In the genomic region with DNA sequence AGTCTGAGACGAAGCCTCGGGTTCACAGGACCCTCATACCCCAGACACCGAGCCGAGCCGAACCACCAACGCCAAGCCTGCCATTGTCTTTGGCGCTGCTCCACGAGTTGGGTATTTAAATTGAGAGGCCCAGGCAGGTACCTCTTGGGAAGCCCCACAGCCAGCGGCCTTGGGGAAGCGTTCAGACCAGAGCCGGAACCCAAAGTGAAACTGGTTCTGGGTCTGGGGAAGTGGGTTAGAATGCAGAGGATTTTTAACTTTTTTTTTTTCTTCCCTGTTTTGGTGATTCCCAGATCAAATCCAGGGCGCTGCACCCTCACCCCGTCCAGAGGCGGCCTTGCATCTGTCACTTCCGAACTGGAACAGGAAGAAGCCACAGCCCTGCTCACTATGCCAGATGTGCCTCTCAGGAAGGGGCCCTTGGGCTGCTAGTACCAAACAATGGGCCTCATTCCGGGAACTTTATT, we compare ENCODE assay signal across 8 mouse cellular contexts. TPM values are rescaled to one million over a fixed set of nuclear protein-coding genes. Genes with fewer than 3 reads are reported as not detected.
DNase-seq lines count a peak whose midpoint lies in the region; ATAC-seq lines count a peak whose summit lies in the region.

No protein-coding gene starts in this region.

- no peak overlapping the region for H3K27ac ChIP-seq in embryonic facial prominence, embryonic 14.5 days (replicated peaks; ENCODE audit: low read depth, low read length)
- H3K27ac ChIP-seq in embryonic facial prominence, embryonic 10.5 days (replicated peaks), result no peak overlapping the region

- no peaks in the 10 kb centered on the region for H3K36me3 ChIP-seq in embryonic facial prominence, embryonic 14.5 days (ENCODE audit: control insufficient read depth, insufficient read depth, low read length)
- H3K36me3 ChIP-seq in embryonic facial prominence, embryonic 10.5 days (replicated peaks), result no peaks in the 10 kb centered on the region

- no peak for ATAC-seq in embryonic facial prominence, embryonic 14.5 days (ENCODE audit: low read depth)
- ATAC-seq in inflammation-experienced regulatory T-cells, adult 6 months, result peak; percentile 65

- no peak overlapping the region for H3K9ac ChIP-seq in embryonic facial prominence, embryonic 14.5 days (ENCODE audit: low read depth, low read length)

- no peaks in the 10 kb centered on the region for H3K9me3 ChIP-seq in embryonic facial prominence, embryonic 14.5 days (ENCODE audit: control insufficient read depth, low read length)
- H3K9me3 ChIP-seq in embryonic facial prominence, embryonic 10.5 days, result no peaks in the 10 kb centered on the region

- H3K4me1 ChIP-seq in embryonic facial prominence, embryonic 14.5 days (ENCODE audit: control insufficient read depth, insufficient read depth, low read length), result no peaks in the 10 kb centered on the region
- no peaks in the 10 kb centered on the region for H3K4me1 ChIP-seq in embryonic facial prominence, embryonic 10.5 days

- WGBS in embryonic facial prominence, embryonic 14.5 days, result 55% methylated on average over 16 of the region's 16 CpGs
- WGBS in embryonic facial prominence, embryonic 10.5 days, result 66% methylated on average over 16 of the region's 16 CpGs

- peak; percentile 43 for DNase-seq in embryonic facial prominence, embryonic 14.5 days (ENCODE audit: low spot score)
- DNase-seq in embryonic facial prominence, embryonic 10.5 days (ENCODE audit: low spot score), result no peak
- DNase-seq in ZHBTc4 (ENCODE audit: low read depth, low spot score), result peak; percentile 57
- peak; percentile 39 for DNase-seq in skeletal muscle tissue, adult 2 months (ENCODE audit: low read depth, low spot score)
- no peak for DNase-seq in left cerebral cortex, postnatal 25 days (ENCODE audit: low spot score in 2 of 2)
- DNase-seq in frontal cortex, adult 2 months (ENCODE audit: extremely low spot score in 1 of 2, low spot score in 1 of 2), result no peak
- DNase-seq in ovary, postnatal 14 days (ENCODE audit: low spot score), result no peak

- no peak overlapping the region for H3K4me3 ChIP-seq in embryonic facial prominence, embryonic 14.5 days (ENCODE audit: low read depth, low read length)
- H3K4me3 ChIP-seq in embryonic facial prominence, embryonic 10.5 days, result no peak overlapping the region

- no peak overlapping the region for H3K4me2 ChIP-seq in embryonic facial prominence, embryonic 14.5 days (ENCODE audit: low read depth, low read length)

- H3K27me3 ChIP-seq in embryonic facial prominence, embryonic 14.5 days (replicated peaks; ENCODE audit: control insufficient read depth, insufficient read depth, low read length), result no peaks in the 10 kb centered on the region
- H3K27me3 ChIP-seq in embryonic facial prominence, embryonic 10.5 days (replicated peaks; ENCODE audit: low read depth, poor library complexity, severe bottlenecking), result peaks cover 6% of the 10 kb centered on the region

- intact Hi-C loops in left cerebral cortex, postnatal 25 days (cut with DNase I), result no loop called here

RNA-seq across cellular contexts. Expression of a gene that starts 6.0 kb away (rescaled TPM):
- polyA plus RNA-seq in embryonic facial prominence, embryonic 14.5 days (2014; fragmentation: Nextera tagmentation; extraction: Ambion mirVana), result 1.3 and 2.1 TPM in 2 replicates
- 0.69 and 0.80 TPM in 2 replicates for polyA plus RNA-seq in embryonic facial prominence, embryonic 10.5 days (2016; fragmentation: Nextera tagmentation; extraction: Ambion mirVana)
- polyA plus RNA-seq in inflammation-experienced regulatory T-cells, adult 6 months (2017; shearing (Covaris generic)), result 1 to 10 TPM in 1 of 3 experiments, under 1 TPM in 2; 0.56 to 5.8 (median 0.71) TPM
- 1 to 10 TPM in 1 of 2 experiments, under 1 TPM in 1; 0.80 to 1.1 TPM for total RNA-seq in left cerebral cortex, postnatal 25 days (2021)
- polyA plus RNA-seq in frontal cortex, adult 2 months (2012; rRNA removed), result 1.1 and 1.2 TPM in 2 replicates

RNA-seq across cellular contexts. Expression of a gene that starts 34.1 kb away (rescaled TPM):
- polyA plus RNA-seq in embryonic facial prominence, embryonic 14.5 days (2014; fragmentation: Nextera tagmentation; extraction: Ambion mirVana), result 94.9 and 109 TPM in 2 replicates
- 173 and 192 TPM in 2 replicates for polyA plus RNA-seq in embryonic facial prominence, embryonic 10.5 days (2016; fragmentation: Nextera tagmentation; extraction: Ambion mirVana)
- polyA plus RNA-seq in inflammation-experienced regulatory T-cells, adult 6 months (2017; shearing (Covaris generic)), result 100 to 1,000 TPM in 1 of 3 experiments, 10 to 100 TPM in 2; 61.0 to 124 (median 76.1) TPM
- total RNA-seq in left cerebral cortex, postnatal 25 days (2021), result 10 to 100 TPM; 13.5 to 13.8 TPM
- 13.2 and 16.6 TPM in 2 replicates for polyA plus RNA-seq in frontal cortex, adult 2 months (2012; rRNA removed)

RNA-seq across cellular contexts. Expression of a gene that starts 40.8 kb away (rescaled TPM):
- 61.3 and 67.9 TPM in 2 replicates for polyA plus RNA-seq in embryonic facial prominence, embryonic 14.5 days (2014; fragmentation: Nextera tagmentation; extraction: Ambion mirVana)
- polyA plus RNA-seq in embryonic facial prominence, embryonic 10.5 days (2016; fragmentation: Nextera tagmentation; extraction: Ambion mirVana), result 80.3 and 81.8 TPM in 2 replicates
- polyA plus RNA-seq in inflammation-experienced regulatory T-cells, adult 6 months (2017; shearing (Covaris generic)), result 10 to 100 TPM; 21.0 to 37.5 (median 26.5) TPM
- 10 to 100 TPM; 43.9 to 45.2 TPM for total RNA-seq in left cerebral cortex, postnatal 25 days (2021)
- 59.8 and 62.1 TPM in 2 replicates for polyA plus RNA-seq in frontal cortex, adult 2 months (2012; rRNA removed)

RNA-seq across cellular contexts. Expression of a gene that starts 45.2 kb away (rescaled TPM):
- 6.7 and 7.9 TPM in 2 replicates for polyA plus RNA-seq in embryonic facial prominence, embryonic 14.5 days (2014; fragmentation: Nextera tagmentation; extraction: Ambion mirVana)
- polyA plus RNA-seq in embryonic facial prominence, embryonic 10.5 days (2016; fragmentation: Nextera tagmentation; extraction: Ambion mirVana), result 4.3 and 4.4 TPM in 2 replicates
- polyA plus RNA-seq in inflammation-experienced regulatory T-cells, adult 6 months (2017; shearing (Covaris generic)), result 1 to 10 TPM; 4.0 to 9.1 (median 4.3) TPM
- 1 to 10 TPM; 4.3 to 4.5 TPM for total RNA-seq in left cerebral cortex, postnatal 25 days (2021)
- polyA plus RNA-seq in frontal cortex, adult 2 months (2012; rRNA removed), result 2.2 and 3.1 TPM in 2 replicates

Comparison
In these comparisons a context has a peak if more than half of its experiments do, and no peak if none do; other contexts are left out.
1. DNase-seq: peak in embryonic facial prominence, embryonic 14.5 days (single experiment), ZHBTc4 (single experiment) and skeletal muscle tissue, adult 2 months (single experiment); none in embryonic facial prominence, embryonic 10.5 days (single experiment), left cerebral cortex, postnatal 25 days (0 of 2), frontal cortex, adult 2 months (0 of 2) and ovary, postnatal 14 days (single experiment).